Mouse (Mus musculus): ENCODE measurements around the gene Medag.

Medag gene

DNA sequence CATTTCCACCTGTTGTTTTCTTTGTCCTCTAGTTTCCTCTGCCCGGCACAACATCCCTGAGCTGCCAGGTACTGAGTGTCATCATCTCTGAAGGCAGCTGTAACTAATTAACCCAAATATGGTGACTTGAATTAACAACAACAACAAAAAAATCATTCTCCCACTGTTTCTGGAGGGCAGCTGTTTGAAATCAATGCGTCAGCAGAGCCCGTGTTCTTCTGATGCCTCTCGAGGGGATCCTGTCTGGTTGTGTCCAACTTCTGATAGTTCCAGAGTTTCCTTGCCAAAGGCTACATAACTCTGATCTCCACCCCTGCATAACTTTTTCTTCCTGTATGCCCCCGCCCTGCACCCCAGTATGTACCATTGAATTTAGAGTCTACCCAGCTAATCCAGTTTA is 28.9 kb upstream of the Medag start:
- DNase-seq (ENCODE audit: low read depth, low spot score): no peak

DNA sequence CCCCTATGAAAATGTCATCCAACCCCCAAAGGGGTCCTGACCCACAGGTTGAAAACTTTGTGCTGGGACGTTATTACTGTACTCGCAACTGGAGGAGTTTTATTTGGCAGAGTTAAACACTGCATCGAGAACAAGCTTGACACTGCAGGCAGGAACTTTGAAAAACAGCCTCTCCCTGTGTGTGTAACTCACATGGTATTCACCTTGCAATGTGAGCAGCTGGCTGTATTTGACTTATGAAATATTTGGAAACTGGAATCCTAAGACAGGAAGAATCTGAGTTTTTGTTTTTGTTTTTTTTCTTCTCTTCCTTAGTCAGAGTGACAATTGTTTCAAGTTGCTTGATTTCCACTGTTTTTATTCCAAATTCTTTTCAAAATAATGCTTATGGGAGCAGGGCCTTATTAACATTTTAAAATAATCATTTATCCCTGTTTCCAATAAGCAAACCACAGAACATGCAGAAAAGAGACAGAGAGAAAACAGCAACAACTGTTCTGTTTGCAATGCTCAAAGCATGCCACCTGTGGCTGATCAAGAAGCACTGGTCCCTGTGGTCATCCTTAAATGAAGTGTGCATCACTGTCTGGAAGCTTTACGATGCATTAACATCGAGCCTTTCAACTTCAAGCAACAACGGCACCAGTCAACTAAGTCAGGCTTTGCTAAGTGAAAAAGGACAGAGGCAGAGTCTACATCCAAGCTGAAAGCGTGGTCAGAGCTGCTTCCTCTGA is 26.2 kb upstream of the Medag start:
- no peak for DNase-seq (ENCODE audit: low read depth, low spot score)

DNA sequence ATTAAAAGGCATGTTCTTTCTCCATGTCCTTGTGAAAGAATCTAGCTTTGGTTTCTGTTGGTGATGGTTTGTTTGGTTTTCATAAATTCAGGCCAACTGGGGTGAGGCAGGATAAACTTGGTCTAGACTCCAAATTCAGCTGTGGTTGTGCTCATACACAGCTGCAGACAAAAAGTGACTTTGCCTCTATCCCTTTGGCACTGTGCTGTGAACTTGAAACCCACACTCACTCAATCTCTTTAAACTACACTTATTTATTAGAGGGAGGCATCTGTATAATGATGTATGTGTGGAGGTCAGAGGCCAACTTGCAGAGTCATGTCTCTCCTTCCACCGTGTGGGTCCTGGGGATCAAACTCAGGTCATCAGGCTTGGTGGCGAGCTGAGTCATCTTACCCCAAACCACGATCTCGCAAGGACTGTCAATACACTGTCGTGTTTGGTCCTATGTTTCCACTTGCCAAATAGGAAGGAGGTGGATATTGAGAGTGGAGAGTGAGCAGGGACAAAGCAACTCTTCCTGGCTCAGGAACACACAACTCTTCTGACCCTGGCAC is 25.2 kb upstream of the Medag start:
- DNase-seq (ENCODE audit: low read depth, low spot score): no peak

DNA sequence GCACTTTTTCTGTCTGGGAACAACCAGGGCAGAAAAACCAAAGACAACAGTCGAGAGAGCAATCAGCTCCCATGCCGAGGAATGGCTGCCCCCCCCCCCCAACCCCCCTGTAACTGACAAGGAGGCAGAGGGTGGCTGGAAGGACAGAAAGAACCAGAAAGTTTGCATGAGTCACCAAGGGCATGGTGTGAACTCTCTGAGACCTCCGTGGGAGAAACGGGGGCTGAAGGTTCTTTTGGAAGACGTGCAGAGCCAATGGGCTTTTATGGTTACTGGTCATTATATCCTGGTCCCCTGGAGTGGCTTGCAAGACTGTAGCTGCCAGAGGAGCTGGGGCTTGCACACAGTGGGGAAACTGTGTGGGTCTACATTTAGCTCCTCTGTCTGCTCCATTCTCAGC is 22.6 kb upstream of the Medag start:
- no peak for DNase-seq (ENCODE audit: low read depth, low spot score)

DNA sequence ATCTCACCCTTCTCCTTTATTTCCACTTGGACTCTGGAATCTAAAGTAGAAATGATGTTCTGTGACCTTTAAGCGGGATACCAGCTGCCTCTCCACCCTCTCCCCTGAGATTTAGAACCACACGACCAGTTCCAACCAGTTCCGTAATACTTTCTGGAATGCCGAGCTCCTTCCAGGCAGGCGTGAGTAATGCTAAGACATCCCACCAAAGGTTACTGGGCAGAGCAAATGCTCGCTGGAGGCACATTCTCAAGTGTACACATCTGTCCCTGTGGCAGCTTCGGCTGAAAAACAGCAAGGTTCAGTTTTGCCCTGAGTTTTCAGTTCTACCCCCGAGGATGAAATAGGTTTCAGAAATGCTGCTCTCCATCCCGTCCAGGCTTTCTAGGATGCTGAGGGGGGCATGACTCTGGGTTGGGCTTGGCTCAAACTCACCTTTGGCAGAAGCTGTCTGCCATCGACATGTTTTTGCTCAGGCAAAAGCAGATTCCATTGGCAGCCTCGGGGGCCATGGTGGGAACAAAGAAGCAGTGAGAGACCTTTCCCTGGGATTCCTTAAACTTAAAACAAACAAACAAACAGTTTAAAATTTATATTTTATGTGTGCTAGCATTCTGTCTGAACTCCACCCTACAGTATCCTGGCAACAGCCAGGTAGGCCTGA is 21.9 kb upstream of the Medag start:
- no peak for DNase-seq (ENCODE audit: low read depth, low spot score)

DNA sequence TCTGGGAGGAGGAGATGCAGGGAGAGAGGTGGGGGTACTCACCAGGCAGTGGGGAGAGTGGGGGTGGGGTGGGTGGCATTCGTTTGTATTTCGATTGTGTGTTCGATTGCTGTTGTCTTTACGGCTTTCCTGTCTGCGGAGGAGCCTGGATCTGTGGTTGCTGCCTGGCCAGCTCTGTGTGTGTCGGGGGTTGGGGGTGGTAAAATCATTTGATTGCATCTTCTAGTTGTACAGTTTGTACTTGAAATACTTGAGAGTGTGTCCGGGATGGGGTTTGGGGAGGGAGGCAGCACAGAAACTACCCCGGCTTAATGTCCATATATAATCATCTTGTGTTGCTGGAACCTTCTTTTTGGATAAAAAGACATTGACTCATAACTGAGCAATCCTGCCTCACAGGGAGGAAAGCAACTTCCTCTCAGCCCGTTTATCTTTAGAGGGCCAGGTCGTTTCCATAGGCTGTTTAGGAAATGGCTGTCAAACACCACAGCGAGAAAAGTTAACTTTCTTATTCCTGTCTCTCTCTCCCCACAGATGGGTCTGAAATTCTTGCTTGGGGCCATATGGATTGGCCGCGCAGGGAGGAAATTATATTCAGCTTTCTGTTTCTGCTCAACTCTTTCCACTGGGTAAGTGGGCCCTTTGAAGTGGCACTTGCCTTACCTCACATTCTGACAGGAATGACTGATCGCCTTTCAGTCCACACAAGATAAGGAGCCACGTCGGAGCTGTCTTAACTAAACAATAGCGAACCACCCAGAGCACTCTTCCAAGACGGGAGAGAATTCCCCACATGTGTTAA is 19.8 kb upstream of the Medag start:
- DNase-seq (ENCODE audit: low read depth, low spot score): no peak

DNA sequence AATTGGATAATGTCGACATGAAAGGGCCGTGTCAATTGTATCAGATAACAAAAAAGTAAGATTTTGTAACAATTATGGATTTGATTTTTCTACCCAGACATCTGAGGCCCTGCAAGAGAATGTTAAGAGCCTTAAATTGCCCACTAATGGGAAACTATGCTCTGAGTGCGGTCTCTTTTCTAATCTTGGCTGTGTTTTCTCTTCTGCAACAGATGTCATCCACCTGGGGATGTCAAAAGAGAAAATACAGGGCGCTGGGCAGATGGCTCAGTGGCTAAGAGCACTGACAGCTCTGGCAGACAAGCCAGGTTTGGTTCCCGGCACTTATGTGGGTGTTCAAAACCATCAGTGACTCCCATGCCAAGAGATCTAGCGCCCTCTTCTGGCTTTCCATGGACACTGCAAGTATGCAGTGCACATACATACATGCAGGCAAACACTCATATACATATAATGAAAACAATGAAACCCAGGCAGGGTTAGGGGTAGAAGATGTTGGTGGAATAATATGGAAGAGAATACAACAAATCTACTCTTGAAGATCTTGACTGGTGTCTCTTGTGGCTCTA is 19.0 kb upstream of the Medag start:
- no peak for DNase-seq (ENCODE audit: low read depth, low spot score)

DNA sequence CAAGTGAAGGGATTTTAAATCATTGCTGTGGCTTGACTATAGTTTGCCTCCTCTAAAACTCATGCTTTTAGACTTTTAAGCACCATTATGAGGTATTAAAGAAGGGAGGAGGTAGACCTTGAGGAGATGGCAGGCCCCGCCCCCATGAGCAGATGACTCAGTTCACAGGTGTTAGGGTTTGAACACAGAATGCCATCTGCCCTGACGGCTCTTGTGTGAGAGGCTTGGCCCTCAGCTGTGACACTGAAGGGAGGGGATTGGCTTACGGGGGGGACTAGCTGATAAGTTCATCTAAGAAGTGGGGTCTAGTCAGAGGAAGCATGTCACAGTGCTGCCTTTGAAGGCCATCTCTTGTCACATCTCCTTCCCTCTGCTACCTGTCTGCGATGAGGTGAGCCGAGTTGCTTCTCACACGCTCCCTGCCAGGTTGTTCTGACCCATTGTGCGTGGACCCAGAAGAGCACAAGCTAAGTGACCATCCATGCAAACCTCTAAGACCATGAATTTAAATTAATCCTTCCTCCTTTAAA is 10.0 kb upstream of the Medag start:
- DNase-seq (ENCODE audit: low read depth, low spot score): no peak

DNA sequence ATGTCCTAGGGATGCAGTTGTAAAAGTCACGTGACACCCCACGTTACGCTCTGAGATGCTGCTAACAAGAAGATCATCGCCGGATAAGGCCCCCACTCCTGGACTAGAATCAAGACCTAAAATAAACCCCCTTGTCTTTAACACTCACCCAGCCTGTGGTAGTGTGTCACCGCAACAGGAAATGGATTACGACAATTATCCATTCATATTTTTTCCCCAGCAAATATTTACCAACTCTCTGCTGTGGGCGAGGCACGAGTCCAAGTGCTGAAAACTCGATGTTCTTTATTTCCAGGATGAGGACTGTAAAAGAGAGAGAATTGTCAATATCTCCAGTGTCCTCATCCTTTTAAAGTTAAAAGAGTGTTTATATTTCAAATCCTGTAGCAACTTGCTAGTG is 9.5 kb upstream of the Medag start:
- no peak for DNase-seq (ENCODE audit: low read depth, low spot score)

DNA sequence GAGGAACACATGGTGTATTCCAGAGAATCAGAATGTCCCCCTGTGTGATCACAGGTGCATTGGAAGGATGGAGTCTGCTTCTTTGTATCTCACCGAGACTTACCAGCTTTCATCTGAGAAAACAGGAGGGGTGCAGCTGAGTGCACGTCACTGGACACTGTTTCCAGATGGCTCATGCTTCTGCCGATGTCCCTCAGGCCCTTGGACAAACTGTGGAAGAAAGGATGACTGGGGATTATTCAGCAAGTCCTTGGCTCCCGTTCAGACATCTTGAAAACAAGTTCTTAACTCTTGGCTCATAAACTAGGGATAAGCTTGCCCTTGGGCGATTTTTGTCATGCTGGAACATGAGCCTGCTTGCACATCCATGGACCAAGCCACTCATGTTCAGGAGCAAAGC is 8.2 kb upstream of the Medag start:
- DNase-seq (ENCODE audit: low read depth, low spot score): no peak

DNA sequence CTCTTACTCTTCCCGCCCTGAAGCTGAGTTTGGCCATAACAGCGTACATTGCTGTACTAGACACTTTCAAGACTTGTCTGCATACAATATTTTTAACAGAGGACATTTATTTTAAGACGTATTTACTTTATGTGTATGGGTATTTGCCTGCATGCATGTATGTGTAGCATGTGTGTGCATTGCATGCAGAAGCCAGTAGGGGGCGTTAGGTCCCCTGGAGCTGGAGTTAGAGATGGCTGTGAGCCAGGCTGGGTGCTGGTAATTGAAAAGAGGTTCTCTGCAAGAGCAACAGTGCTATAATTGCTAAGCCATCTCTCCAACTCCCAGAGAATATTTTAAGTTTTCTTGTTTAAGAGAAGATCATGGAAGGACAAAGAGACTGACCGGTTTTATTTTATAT is 6.8 kb upstream of the Medag start:
- no peak for DNase-seq (ENCODE audit: low read depth, low spot score)

DNA sequence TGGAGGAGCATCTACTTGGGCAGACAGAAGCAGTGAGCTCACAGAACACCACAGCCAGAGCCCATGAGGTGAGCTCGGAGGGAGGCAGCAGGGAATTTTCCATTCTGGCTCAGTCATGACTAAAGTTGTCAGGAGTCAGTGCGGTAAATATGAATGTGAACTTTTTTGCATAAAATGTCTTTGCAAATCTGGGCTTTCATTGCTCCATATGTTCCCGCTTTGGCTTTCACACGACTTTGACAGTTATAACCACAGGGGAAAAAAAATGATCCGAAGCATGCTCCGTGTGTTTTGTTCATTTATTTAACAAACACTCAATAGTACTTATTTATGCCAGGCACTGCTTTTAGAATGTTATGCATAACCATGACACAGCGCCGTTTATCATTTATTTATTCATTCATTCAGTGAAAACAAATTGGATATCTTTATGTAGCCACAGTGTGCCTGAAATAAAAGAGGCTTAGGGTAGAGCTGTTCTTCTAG is 4.7 kb upstream of the Medag start:
- DNase-seq (ENCODE audit: low read depth, low spot score): no peak

DNA sequence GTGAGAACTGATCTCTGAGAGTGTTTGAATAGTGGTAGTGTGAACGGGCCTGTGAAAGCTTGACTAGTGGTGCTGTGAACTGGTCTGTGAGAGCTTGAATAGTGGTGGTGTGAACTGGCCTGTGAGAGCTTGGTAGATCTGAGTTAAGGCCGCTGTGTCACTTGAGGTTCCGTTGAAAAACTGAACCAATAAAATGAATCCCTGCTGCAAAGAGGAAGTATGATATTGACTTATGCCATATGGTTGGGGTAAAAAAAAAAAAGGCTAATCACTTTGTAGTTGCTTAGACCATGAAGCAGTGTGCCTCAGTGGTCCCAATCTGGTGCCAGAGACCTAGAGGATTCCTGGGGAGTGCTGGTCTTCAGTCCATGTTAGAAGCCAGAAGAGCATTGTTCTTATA is 2.0 kb upstream of the Medag start:
- no peak for DNase-seq (ENCODE audit: low read depth, low spot score)

DNA sequence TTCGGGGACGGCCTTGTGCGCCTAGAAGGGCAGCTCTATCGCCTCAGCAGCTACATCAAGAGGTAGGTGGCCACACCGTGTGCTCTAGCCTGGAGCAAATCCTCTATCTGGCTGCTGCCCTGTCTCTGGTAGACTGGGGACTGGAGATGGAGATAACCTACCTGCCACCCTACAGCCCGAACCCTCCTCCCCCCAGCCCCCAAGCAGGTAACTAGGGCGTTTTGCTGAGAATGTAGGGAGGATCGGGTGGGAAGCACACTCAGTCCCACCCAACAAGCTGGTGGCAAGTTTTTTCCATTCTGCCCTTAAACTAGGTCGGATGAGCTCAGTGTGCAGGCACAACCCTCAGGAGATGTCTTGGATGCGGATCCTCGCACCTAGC is 636 bp downstream of the Medag start:
- no peak for DNase-seq (ENCODE audit: low read depth, low spot score)

DNA sequence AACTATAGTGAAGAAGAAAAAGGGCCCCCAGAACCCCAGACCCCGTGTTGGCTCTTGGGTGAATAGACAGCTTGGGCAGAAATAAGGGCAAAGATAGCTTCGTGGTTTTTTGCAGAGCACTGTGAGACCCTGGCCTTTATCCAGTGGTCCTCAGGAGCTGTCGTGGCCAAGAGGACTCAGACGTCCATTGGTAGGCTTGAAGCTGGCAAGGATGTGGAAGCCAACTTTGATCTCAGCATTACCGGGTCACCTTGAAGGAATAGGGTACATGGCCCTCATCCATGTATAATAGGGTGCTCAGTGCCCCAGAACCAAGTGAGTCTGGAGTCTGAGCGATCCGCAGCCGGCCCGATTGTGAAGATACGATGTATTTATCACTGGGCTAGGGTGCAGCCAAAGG is 1.1 kb downstream of the Medag start:
- no peak for DNase-seq (ENCODE audit: low read depth, low spot score)

DNA sequence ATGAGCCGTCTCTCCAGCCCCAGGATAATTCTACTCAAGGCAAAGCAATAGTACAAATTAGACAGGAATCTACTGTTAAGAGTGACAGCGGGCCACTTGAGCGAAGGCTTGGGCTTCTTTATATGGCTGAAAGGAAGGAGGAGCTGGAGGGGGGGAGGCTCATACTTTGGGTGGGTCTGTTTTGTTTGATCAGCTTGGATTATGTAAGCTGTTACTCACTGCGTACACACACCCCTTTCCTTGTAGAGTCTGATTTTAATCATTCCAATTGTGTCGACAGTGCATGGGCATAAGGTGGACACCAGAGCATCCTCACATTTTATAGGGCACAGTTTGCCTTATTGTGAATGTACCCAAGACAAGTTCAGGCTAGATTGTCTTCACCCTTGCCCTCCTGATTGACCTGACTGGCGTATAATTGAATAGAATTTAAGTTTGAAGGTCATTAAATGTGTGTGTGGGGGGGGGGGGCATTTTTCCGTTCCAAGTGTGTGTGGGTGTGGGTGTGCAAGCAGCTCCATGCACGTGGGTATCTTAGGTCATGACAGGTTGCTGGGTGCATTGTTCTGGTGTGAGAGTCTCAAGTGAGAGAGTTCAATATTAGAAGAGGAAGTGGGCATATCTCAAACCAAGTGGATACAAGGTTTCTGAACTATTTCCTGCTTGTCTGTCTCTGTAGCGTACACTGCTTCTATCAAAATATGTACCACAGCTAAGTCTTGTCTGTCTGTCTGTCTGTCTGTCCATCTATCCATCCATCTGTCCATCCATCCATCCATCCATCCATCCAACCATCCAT is 3.0 kb downstream of the Medag start:
- DNase-seq (ENCODE audit: low read depth, low spot score): no peak

DNA sequence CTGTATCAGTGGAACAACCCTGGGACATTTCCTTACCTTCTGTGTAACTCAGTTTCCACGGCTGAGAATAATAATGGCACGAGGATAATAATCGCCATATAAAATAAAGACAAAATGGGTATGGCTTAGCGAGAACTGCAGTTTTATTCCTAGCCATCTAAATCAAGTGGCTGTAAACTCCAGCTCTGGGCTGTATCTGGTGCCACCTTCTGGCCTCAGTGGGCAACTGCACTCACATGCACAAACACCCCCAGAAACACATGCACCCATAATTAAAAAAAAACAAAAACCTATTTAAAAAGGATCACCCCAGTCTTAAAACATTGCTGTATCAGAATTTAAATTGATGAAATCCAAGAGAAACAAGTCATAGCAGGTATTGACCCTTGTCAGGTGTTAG is 5.8 kb downstream of the Medag start:
- no peak for DNase-seq (ENCODE audit: low read depth, low spot score)

DNA sequence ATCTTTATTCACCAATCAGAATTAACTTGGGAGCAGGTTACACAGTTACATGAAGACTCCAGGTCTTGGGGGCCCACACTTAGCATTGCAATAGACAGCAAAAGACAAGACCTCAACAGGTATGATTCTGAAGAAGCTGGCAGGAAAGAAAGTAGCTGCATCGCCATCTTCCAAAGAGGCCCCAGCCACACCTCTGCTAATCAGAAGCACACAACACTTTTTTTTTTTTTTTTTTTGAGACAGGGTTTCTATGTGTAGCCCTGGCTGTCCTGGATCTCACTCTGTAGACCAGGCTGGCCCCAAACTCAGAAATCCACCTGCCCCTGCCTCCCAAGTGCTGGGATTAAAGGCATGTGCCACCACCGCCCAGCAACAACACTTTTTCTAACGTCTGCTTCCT is 15.0 kb downstream of the Medag start:
- DNase-seq (ENCODE audit: low read depth, low spot score): no peak

DNA sequence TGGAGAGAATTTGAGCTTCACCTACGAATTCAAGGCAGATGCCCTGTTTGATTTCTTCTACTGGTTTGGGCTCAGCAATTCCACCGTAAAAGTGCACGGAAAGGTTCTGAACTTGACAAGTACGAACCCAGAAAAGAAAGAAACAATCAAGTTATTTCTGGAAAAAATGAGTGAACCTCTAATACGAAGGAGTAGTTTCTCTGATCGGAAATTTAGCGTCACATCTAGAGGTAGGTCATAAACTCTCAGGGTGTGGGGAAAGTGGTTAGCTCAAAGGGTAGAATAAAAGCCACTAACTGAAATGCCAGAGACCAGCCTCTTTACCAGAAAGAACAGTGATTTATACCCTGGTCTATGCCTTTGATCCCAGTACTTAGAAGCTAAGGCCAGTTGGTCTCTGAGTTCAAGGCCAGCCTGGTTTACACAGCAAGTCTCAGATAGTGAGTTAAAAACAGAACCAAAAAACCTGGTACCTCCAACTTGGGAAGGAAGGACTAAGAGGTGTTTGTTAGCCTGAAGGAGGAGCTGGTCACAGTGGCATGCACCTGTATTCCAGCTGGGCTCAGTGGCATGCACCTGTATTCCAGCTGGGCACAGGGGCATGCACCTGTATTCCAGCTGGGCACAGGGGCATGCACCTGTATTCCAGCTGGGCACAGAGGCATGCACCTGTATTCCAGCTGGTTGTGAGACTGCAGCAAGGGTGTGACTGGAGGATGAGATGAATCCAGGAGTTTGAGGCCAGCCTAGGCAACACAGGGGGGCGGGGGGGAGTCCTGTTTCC is 15.9 kb downstream of the Medag start:
- no peak for DNase-seq (ENCODE audit: low read depth, low spot score)

DNA sequence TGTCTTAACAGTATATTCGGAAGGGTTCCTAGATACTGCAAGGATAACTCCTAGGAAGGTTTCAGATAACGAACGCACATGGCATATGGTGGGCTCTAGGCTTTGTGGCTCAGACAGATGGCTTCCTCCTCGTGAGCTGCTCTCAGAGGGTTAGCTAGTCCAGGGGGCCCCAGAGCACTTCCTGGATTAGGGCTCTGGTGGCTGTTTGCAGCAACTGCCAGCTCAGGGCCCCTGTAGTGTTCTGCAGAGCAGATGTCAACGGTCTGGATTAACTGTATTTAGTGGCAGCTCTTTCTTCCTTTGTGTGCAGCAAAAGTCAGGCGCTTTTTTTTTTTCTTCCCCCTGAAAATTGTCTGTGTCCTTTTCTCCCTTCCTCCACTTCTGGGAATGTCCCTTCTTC is 16.8 kb downstream of the Medag start:
- peak; percentile 55 for DNase-seq (ENCODE audit: low read depth, low spot score)

All from mesoderm, embryonic 11.5 days (tissue).